Mouse (Mus musculus) megakaryocyte, embryonic 14.5 days (primary cell): Measurements from ENCODE around the gene Pde9a. TPM values are rescaled to one million over a fixed set of nuclear protein-coding genes. Genes with fewer than 3 reads are reported as not detected.

Experiments used
- H3K27me3 ChIP-seq: replicated peaks from 2 replicates; pipeline ENCODE3; 2012; ENCODE audit warnings: inconsistent platforms
- H3K36me3 ChIP-seq: replicated peaks from 2 replicates; pipeline ENCODE3; 2012; ENCODE audit warnings: low read length, inconsistent platforms, mixed read lengths
- H3K4me1 ChIP-seq: 2 replicates; pipeline ENCODE4 v1.6.1; 2012; ENCODE audit warnings: inconsistent platforms
- H3K4me3 ChIP-seq: replicated peaks from 2 replicates; pipeline ENCODE3; 2012; ENCODE audit warnings: moderate library complexity, mild to moderate bottlenecking, inconsistent platforms
- H3K9me3 ChIP-seq: 2 replicates; pipeline ENCODE4 v1.6.1; 2012; ENCODE audit warnings: inconsistent platforms
- FLI1 ChIP-seq: IDR thresholded peaks from 2 replicates; pipeline ENCODE4 v1.6.1; 2012; ENCODE audit warnings: low read length, inconsistent platforms, mixed read lengths
- GATA1 ChIP-seq: IDR thresholded peaks from 3 replicates; pipeline ENCODE4 v1.6.1; 2012; ENCODE audit warnings: mixed read lengths, low read length, inconsistent platforms, borderline replicate concordance
- polyA plus RNA-seq: library from polyadenylated mRNA; stranded (reverse); fragments of >175 nt; gene quantifications from 2 replicates; pipeline ENCODE4 v1.2.3, GENCODE M21; 2012; ENCODE audit warnings: low replicate concordance; ENCODE audit not compliant: insufficient read depth

Gene Pde9a
- polyA plus RNA-seq, 1 experiment, result not detected

DNA sequence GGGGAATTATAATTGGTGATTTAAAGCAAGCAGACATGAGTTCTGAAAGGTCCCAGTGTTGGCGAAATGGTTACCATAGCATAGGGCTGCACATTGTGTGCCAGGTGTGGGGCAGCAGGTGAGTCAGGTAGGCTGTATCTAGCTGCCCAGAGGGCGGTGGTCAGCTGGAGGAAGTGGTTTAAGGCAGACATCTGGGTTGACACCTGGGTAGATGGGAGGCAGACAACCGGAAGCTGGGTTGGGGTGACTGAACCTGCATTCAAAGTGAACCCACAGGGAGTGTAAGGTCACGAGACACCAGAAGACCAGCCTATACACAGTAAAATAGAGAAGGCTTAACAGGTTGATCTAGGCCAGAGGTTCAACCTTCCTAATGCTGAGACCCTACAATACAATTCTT lies 54.0 kb downstream of the Pde9a start:
- Histone ChIP-seq H3K36me3 (no peaks in the 10 kb centered on the region), H3K9me3 (peaks cover 4% of the 10 kb centered on the region; the same call in 1 of the 2 replicates)
- TF ChIP-seq FLI1 (no peak), GATA1 (no peak)

DNA sequence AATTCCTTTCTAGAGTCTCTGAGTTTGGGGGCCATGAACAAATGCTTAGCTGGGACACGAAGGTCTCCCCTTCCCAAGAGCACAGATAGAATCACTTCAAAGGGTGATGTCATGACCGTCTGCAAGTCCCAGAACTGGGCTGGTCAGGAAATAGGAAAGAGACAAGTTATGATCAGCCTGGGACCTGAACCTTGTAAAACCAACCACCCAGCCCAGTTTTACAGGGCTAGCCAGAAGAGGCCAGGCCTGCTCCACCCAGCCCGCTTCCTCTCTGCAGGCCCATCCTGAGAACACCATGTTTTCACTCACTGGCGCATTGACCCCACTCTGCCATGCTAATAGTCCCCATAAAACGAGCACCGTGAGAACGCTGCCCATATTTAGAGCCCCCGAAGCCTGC lies 56.5 kb downstream of the Pde9a start:
- H3K9me3 ChIP-seq, result peaks cover 4% of the 10 kb centered on the region; the same call in 1 of the 2 replicates
- H3K4me3 ChIP-seq, result no peak overlapping the region
- no peaks in the 10 kb centered on the region for H3K36me3 ChIP-seq
- H3K27me3 ChIP-seq, result peaks cover 40% of the 10 kb centered on the region
- TF ChIP-seq GATA1 (no peak), FLI1 (no peak)
- peaks cover 8% of the 10 kb centered on the region; the same call in 1 of the 2 replicates for H3K4me1 ChIP-seq

More for the DNA sequence above, 54.0 kb downstream of the Pde9a start:
- peaks cover 3% of the 10 kb centered on the region; the same call in 1 of the 2 replicates for H3K4me1 ChIP-seq
- peaks cover 29% of the 10 kb centered on the region for H3K27me3 ChIP-seq
- no peak overlapping the region for H3K4me3 ChIP-seq

DNA sequence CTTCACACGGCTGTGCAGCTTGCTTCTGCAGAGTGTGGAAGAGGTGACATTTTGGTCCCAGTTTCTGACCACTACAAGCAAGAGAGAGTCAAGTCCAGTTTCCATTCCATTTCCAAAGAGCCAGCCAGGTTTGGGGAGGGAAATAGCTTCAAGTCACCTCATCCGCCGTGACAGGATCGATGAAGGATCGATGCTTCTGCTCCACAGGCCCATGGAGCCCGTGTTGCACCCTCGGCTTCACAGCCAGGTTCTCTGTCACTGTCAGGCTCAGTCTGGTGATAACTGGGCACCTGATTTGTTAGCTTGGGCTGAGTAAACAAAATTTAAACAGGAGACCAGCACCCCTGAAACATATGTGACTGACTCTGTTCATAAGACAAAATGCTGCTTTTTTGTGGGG lies 58.2 kb downstream of the Pde9a start:
- peaks cover 5% of the 10 kb centered on the region; the same call in 1 of the 2 replicates for H3K4me1 ChIP-seq
- no peaks in the 10 kb centered on the region for H3K36me3 ChIP-seq
- TF ChIP-seq FLI1, result no peak
- no peak for TF ChIP-seq GATA1
- no peak overlapping the region for H3K4me3 ChIP-seq
- H3K9me3 ChIP-seq, result peaks cover 4% of the 10 kb centered on the region; the same call in 1 of the 2 replicates
- H3K27me3 ChIP-seq, result peaks cover 43% of the 10 kb centered on the region

DNA sequence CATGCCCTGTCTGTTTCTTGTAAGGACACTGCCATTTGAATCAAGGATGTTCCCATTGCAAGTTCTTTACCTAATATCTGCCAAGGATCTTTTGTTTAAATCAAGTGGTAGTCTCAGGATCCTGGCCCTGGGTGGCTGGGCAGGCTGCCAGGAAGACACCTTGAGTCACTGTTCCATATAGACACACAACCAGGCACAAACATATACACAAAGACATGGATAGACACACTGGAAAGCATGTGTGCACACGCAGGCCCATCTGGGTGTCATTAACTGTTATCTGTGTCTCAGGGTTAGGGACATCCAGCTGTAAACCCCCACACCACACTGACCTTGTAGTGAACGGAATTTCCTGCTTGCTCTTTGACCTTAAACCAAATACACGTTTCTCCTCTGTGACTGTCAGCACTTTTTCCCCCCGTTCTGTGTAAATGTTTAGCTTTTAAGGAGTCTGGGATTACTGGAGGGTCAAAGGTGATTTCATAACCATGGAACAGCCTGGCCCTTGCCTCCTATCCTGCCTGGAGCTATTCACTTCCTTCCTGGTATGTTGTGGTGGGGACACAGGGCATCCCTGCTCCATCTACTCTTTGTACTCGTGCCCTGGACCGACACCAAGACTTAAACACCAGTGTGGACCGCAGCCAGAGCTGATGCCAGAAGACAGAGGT lies 59.2 kb downstream of the Pde9a start:
- Histone ChIP-seq H3K27me3 (peaks cover 50% of the 10 kb centered on the region), H3K4me3 (no peak overlapping the region), H3K9me3 (peaks cover 4% of the 10 kb centered on the region; the same call in 1 of the 2 replicates), H3K4me1 (peaks cover 5% of the 10 kb centered on the region; the same call in 1 of the 2 replicates), H3K36me3 (no peaks in the 10 kb centered on the region)
- TF ChIP-seq GATA1 (no peak), FLI1 (no peak)

DNA sequence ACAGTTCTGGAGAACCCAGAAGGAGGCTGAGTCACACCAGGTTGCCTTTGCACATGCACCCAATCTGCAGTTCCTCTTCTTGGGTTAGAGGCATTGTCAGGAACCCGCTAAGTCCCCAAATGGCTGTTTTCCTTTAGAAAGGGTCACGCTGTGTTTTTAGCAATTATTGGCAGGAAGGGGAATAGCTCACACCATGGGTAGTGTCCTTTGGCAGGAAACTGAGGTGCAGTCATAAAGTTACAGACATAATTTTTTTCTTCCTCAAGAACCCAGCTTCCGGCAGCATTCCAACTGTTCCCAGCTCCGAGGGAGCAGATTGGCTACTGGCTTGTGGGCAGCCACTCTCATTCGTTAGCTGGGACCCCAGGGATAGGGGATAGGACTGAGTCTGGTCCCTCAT lies 61.8 kb downstream of the Pde9a start:
- Histone ChIP-seq H3K4me1 (peaks cover 5% of the 10 kb centered on the region; the same call in 1 of the 2 replicates), H3K36me3 (no peaks in the 10 kb centered on the region), H3K27me3 (peaks cover 55% of the 10 kb centered on the region), H3K4me3 (no peak overlapping the region), H3K9me3 (no peaks in the 10 kb centered on the region)
- TF ChIP-seq GATA1 (no peak), FLI1 (no peak)

DNA sequence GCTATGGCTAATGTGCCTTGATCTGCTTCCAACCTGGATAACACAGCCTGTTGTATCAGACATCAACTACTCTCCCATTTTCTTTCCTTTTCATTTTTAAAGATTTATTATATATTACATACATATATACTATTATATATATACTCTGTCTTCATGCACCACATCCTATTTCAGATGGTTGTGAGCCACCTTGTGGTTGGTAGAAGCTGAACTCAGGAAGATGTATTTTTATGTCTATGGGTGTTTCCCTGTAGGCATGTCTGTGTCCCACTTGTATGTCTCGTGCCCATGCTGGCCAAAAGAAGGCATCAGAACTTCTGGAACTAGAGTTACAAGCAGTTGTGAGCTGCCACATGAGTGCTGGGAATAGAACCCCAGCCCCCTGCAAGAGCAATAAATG lies 62.5 kb downstream of the Pde9a start:
- no peak overlapping the region for H3K4me3 ChIP-seq
- H3K27me3 ChIP-seq, result peaks cover 52% of the 10 kb centered on the region
- TF ChIP-seq FLI1, result no peak
- H3K36me3 ChIP-seq, result no peaks in the 10 kb centered on the region
- H3K4me1 ChIP-seq, result peaks cover 5% of the 10 kb centered on the region; the same call in 1 of the 2 replicates
- no peaks in the 10 kb centered on the region for H3K9me3 ChIP-seq

DNA sequence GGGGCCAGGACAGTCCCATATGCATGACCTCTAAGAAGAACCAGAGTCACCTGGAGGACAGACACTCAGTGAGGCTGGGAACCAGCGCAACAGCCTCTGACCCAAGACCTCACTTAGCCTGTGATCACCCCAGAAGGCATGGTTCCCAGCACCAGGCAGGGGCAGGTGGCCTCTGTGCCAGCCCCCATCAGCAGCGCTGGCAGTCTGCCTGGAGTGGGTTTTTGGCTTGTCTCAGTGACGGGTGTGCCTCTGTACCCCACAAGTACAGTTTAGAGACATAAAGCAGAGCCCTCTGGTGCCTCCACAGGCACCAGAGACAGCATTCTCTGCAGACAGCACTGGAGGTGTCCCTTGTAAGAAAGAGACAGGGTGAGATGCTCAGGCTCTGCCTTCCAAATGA lies 64.2 kb downstream of the Pde9a start:
- Histone ChIP-seq H3K36me3 (no peaks in the 10 kb centered on the region), H3K9me3 (no peaks in the 10 kb centered on the region), H3K4me1 (peaks cover 4% of the 10 kb centered on the region; the same call in 1 of the 2 replicates), H3K4me3 (no peak overlapping the region), H3K27me3 (peaks cover 43% of the 10 kb centered on the region)
- TF ChIP-seq GATA1 (no peak), FLI1 (no peak)

DNA sequence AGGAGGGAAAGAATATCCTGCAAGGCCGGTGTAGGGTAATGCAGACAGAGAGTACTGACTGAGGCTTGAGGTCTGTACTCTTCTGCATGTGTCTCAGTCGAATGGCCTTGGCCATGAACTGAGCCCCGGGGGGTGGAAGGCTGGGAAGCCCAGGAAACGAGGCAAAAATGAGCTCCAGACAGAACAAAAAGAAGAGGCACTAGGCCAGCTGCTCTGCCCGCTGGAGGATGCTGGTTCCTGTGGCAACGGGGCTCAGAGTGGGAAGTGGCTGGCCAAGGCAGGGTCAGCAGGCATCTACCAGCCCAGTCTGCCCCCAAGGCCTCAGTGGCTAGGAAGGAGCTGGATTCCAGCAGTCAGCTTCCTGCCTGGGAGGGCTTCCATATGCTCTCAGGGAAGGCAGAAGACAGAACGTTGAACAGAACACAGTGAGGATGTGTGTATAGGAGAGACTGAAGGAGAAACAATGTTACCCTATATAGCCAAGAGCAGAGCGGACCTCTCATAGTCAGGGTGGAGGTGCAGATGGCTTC lies 65.2 kb downstream of the Pde9a start:
- peaks cover 4% of the 10 kb centered on the region; the same call in 1 of the 2 replicates for H3K4me1 ChIP-seq
- TF ChIP-seq FLI1, result no peak
- no peak for TF ChIP-seq GATA1
- H3K4me3 ChIP-seq, result no peak overlapping the region
- no peaks in the 10 kb centered on the region for H3K36me3 ChIP-seq
- H3K27me3 ChIP-seq, result peaks cover 39% of the 10 kb centered on the region
- no peaks in the 10 kb centered on the region for H3K9me3 ChIP-seq

DNA sequence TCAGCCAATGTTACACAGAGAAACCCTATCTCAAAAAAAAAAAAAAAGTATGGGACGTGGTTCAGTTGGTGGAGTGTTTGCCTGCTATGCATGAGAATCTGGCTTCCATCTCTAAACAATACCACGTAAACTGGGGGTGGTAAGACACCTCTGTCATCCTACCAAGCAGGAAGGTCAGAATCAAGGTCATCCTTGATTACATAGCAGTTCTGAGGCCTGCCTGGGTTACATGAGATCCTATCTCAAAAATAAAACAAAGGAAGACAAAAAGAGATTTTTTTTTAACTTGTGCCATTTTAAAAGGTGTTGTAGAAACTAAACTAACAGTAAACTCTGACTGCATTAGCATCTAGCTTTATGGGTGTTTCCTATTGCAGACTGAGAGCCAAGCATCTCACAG lies 66.8 kb downstream of the Pde9a start:
- H3K4me3 ChIP-seq, result no peak overlapping the region
- TF ChIP-seq FLI1, result no peak
- TF ChIP-seq GATA1, result no peak
- peaks cover 44% of the 10 kb centered on the region for H3K27me3 ChIP-seq
- no peaks in the 10 kb centered on the region for H3K9me3 ChIP-seq
- peaks cover 4% of the 10 kb centered on the region; the same call in 1 of the 2 replicates for H3K4me1 ChIP-seq
- H3K36me3 ChIP-seq, result no peaks in the 10 kb centered on the region

DNA sequence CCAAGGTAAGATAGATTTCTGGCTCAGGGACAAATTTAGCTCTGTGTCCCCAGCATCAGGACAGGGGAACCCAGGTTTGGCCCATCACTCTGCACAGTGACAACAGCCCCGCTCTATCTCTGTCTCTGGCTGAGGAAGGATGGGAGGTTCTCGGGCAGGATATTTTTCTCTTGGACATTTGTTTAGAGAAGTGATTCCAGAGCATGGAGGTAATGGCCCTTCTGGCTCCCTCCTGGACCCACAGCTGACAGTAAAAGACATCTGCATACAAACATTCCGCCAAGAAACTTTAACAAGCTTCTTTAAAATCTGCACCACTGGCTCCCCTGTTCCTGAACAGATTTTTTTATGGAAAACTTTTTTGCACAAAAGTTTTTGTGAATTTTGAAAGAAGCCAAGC lies 67.5 kb downstream of the Pde9a start:
- Histone ChIP-seq H3K36me3 (no peaks in the 10 kb centered on the region), H3K9me3 (no peaks in the 10 kb centered on the region), H3K4me3 (no peak overlapping the region), H3K27me3 (peaks cover 47% of the 10 kb centered on the region), H3K4me1 (peaks cover 4% of the 10 kb centered on the region; the same call in 1 of the 2 replicates)
- TF ChIP-seq GATA1, result no peak
- no peak for TF ChIP-seq FLI1

DNA sequence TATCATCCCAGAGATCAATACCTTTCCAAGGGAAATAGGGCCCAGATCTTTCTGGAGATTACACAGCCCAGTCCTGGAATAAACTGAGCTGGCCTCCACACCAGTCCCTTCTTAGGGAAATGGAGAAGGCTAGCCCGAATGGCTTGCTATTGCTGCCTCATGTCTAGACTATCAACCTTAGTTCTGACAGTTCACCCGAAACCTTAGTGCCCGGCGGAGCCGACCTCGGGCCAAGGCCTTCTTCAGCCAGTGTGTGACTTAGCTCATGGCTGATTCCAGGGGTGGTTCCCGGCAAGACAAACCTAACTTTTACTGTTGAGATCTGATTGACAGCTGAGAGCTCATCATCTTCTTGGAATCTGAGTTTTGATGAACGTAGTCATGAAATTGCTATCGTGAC lies 68.0 kb downstream of the Pde9a start:
- Histone ChIP-seq H3K4me3 (no peak overlapping the region), H3K36me3 (no peaks in the 10 kb centered on the region), H3K4me1 (peaks cover 4% of the 10 kb centered on the region; the same call in 1 of the 2 replicates), H3K9me3 (no peaks in the 10 kb centered on the region), H3K27me3 (peaks cover 53% of the 10 kb centered on the region)
- TF ChIP-seq FLI1, result no peak
- TF ChIP-seq GATA1, result no peak
